Mouse (Mus musculus): Measurements from ENCODE around the gene Nrxn3. TPM values are rescaled to one million over a fixed set of nuclear protein-coding genes. Genes with fewer than 3 reads are reported as not detected.

Gene Nrxn3
- polyA plus RNA-seq, 1 experiment from 2014 or later: 3.5 TPM

- H3K27me3 ChIP-seq (ENCODE audit: control insufficient read depth, insufficient read depth, low read length): no peaks in the 10 kb centered on the region
- H3K9ac ChIP-seq (replicated peaks; ENCODE audit: low read length): no peak overlapping the region
- WGBS: 38% methylated on average over 2 of the region's 2 CpGs
- ATAC-seq (replicated peaks; ENCODE audit: insufficient number of reproducible peaks, low FRiP score, low TSS enrichment, low read depth): peak; percentile 72
- no peaks in the 10 kb centered on the region for H3K9me3 ChIP-seq (replicated peaks; ENCODE audit: control insufficient read depth, low read length)
- H3K27ac ChIP-seq (replicated peaks; ENCODE audit: low read depth, low read length): no peak overlapping the region
- H3K36me3 ChIP-seq (replicated peaks; ENCODE audit: control insufficient read depth, insufficient read depth, low read depth, low read length): no peaks in the 10 kb centered on the region
- H3K4me1 ChIP-seq (ENCODE audit: control insufficient read depth, insufficient read depth, low read length): no peaks in the 10 kb centered on the region
- no peak overlapping the region for H3K4me3 ChIP-seq (ENCODE audit: low read depth, low read length)
- no peak overlapping the region for H3K4me2 ChIP-seq (ENCODE audit: low read depth, low read length)
- DNase-seq (ENCODE audit: low spot score): peak; percentile 88
Measured at GRCm38 (mm10) chr12:89505121-89505764, 782.6 kb downstream of the Nrxn3 start.

GRCm38 (mm10) chr12:89508970-89509369, 786.3 kb downstream of the Nrxn3 start:
- Histone ChIP-seq H3K36me3 (replicated peaks; ENCODE audit: control insufficient read depth, insufficient read depth, low read depth, low read length) (no peaks in the 10 kb centered on the region), H3K4me3 (ENCODE audit: low read depth, low read length) (no peak overlapping the region), H3K27ac (replicated peaks; ENCODE audit: low read depth, low read length) (no peak overlapping the region), H3K9me3 (replicated peaks; ENCODE audit: control insufficient read depth, low read length) (no peaks in the 10 kb centered on the region), H3K27me3 (ENCODE audit: control insufficient read depth, insufficient read depth, low read length) (no peaks in the 10 kb centered on the region), H3K4me2 (ENCODE audit: low read depth, low read length) (no peak overlapping the region), H3K9ac (replicated peaks; ENCODE audit: low read length) (no peak overlapping the region), H3K4me1 (ENCODE audit: control insufficient read depth, insufficient read depth, low read length) (no peaks in the 10 kb centered on the region)
- DNase-seq (ENCODE audit: low spot score) (no peak), ATAC-seq (replicated peaks; ENCODE audit: insufficient number of reproducible peaks, low FRiP score, low TSS enrichment, low read depth) (no peak)

GRCm38 (mm10) chr12:89513759-89514158, 791.1 kb downstream of the Nrxn3 start:
- Histone ChIP-seq H3K4me3 (ENCODE audit: low read depth, low read length) (no peak overlapping the region), H3K4me1 (ENCODE audit: control insufficient read depth, insufficient read depth, low read length) (no peaks in the 10 kb centered on the region), H3K9ac (replicated peaks; ENCODE audit: low read length) (no peak overlapping the region), H3K4me2 (ENCODE audit: low read depth, low read length) (no peak overlapping the region), H3K27ac (replicated peaks; ENCODE audit: low read depth, low read length) (no peak overlapping the region), H3K9me3 (replicated peaks; ENCODE audit: control insufficient read depth, low read length) (no peaks in the 10 kb centered on the region), H3K27me3 (ENCODE audit: control insufficient read depth, insufficient read depth, low read length) (no peaks in the 10 kb centered on the region), H3K36me3 (replicated peaks; ENCODE audit: control insufficient read depth, insufficient read depth, low read depth, low read length) (no peaks in the 10 kb centered on the region)
- peak; percentile 86 for DNase-seq (ENCODE audit: low spot score)
- ATAC-seq (replicated peaks; ENCODE audit: insufficient number of reproducible peaks, low FRiP score, low TSS enrichment, low read depth): no peak
- 43% methylated on average over 7 of the region's 7 CpGs for WGBS

- Histone ChIP-seq H3K4me1 (ENCODE audit: control insufficient read depth, insufficient read depth, low read length) (no peaks in the 10 kb centered on the region), H3K27me3 (ENCODE audit: control insufficient read depth, insufficient read depth, low read length) (no peaks in the 10 kb centered on the region), H3K27ac (replicated peaks; ENCODE audit: low read depth, low read length) (no peak overlapping the region), H3K9me3 (replicated peaks; ENCODE audit: control insufficient read depth, low read length) (no peaks in the 10 kb centered on the region), H3K9ac (replicated peaks; ENCODE audit: low read length) (no peak overlapping the region), H3K4me2 (ENCODE audit: low read depth, low read length) (no peak overlapping the region), H3K4me3 (ENCODE audit: low read depth, low read length) (no peak overlapping the region), H3K36me3 (replicated peaks; ENCODE audit: control insufficient read depth, insufficient read depth, low read depth, low read length) (no peaks in the 10 kb centered on the region)
- DNase-seq (ENCODE audit: low spot score) (no peak), ATAC-seq (replicated peaks; ENCODE audit: insufficient number of reproducible peaks, low FRiP score, low TSS enrichment, low read depth) (no peak)
- 70% methylated on average over 6 of the region's 6 CpGs for WGBS
Measured at GRCm38 (mm10) chr12:89516046-89516445, 793.4 kb downstream of the Nrxn3 start.

GRCm38 (mm10) chr12:89530679-89531350, 808.1 kb downstream of the Nrxn3 start:
- DNase-seq (ENCODE audit: low spot score) (peak; percentile 57), ATAC-seq (replicated peaks; ENCODE audit: insufficient number of reproducible peaks, low FRiP score, low TSS enrichment, low read depth) (peak; percentile 62; the same call in 1 of the 2 replicates)
- no peaks in the 10 kb centered on the region for H3K36me3 ChIP-seq (replicated peaks; ENCODE audit: control insufficient read depth, insufficient read depth, low read depth, low read length)
- H3K9me3 ChIP-seq (replicated peaks; ENCODE audit: control insufficient read depth, low read length): no peaks in the 10 kb centered on the region
- H3K9ac ChIP-seq (replicated peaks; ENCODE audit: low read length): no peak overlapping the region
- H3K27ac ChIP-seq (replicated peaks; ENCODE audit: low read depth, low read length): no peak overlapping the region
- 14% methylated on average over 4 of the region's 4 CpGs for WGBS
- no peaks in the 10 kb centered on the region for H3K27me3 ChIP-seq (ENCODE audit: control insufficient read depth, insufficient read depth, low read length)
- no peak overlapping the region for H3K4me3 ChIP-seq (ENCODE audit: low read depth, low read length)
- no peaks in the 10 kb centered on the region for H3K4me1 ChIP-seq (ENCODE audit: control insufficient read depth, insufficient read depth, low read length)
- no peak overlapping the region for H3K4me2 ChIP-seq (ENCODE audit: low read depth, low read length)

- WGBS: 88% methylated on average over 2 of the region's 2 CpGs
- Histone ChIP-seq H3K27ac (replicated peaks; ENCODE audit: low read depth, low read length) (no peak overlapping the region), H3K4me3 (ENCODE audit: low read depth, low read length) (no peak overlapping the region), H3K4me1 (ENCODE audit: control insufficient read depth, insufficient read depth, low read length) (no peaks in the 10 kb centered on the region), H3K27me3 (ENCODE audit: control insufficient read depth, insufficient read depth, low read length) (no peaks in the 10 kb centered on the region), H3K9me3 (replicated peaks; ENCODE audit: control insufficient read depth, low read length) (no peaks in the 10 kb centered on the region), H3K36me3 (replicated peaks; ENCODE audit: control insufficient read depth, insufficient read depth, low read depth, low read length) (no peaks in the 10 kb centered on the region), H3K9ac (replicated peaks; ENCODE audit: low read length) (no peak overlapping the region), H3K4me2 (ENCODE audit: low read depth, low read length) (no peak overlapping the region)
- DNase-seq (ENCODE audit: low spot score) (no peak), ATAC-seq (replicated peaks; ENCODE audit: insufficient number of reproducible peaks, low FRiP score, low TSS enrichment, low read depth) (no peak)
Measured at GRCm38 (mm10) chr12:89551291-89551690, 828.6 kb downstream of the Nrxn3 start.

GRCm38 (mm10) chr12:89553223-89553880, 830.7 kb downstream of the Nrxn3 start:
- no peaks in the 10 kb centered on the region for H3K27me3 ChIP-seq (ENCODE audit: control insufficient read depth, insufficient read depth, low read length)
- no peak overlapping the region for H3K4me2 ChIP-seq (ENCODE audit: low read depth, low read length)
- no peak for ATAC-seq (replicated peaks; ENCODE audit: insufficient number of reproducible peaks, low FRiP score, low TSS enrichment, low read depth)
- no peaks in the 10 kb centered on the region for H3K9me3 ChIP-seq (replicated peaks; ENCODE audit: control insufficient read depth, low read length)
- no peak overlapping the region for H3K9ac ChIP-seq (replicated peaks; ENCODE audit: low read length)
- no peak overlapping the region for H3K4me3 ChIP-seq (ENCODE audit: low read depth, low read length)
- 65% methylated on average over 4 of the region's 4 CpGs for WGBS
- no peak for DNase-seq (ENCODE audit: low spot score)
- no peak overlapping the region for H3K27ac ChIP-seq (replicated peaks; ENCODE audit: low read depth, low read length)
- H3K36me3 ChIP-seq (replicated peaks; ENCODE audit: control insufficient read depth, insufficient read depth, low read depth, low read length): no peaks in the 10 kb centered on the region
- H3K4me1 ChIP-seq (ENCODE audit: control insufficient read depth, insufficient read depth, low read length): no peaks in the 10 kb centered on the region

- 86% methylated on average over 2 of the region's 2 CpGs for WGBS
- Histone ChIP-seq H3K27ac (replicated peaks; ENCODE audit: low read depth, low read length) (no peak overlapping the region), H3K27me3 (ENCODE audit: control insufficient read depth, insufficient read depth, low read length) (no peaks in the 10 kb centered on the region), H3K4me2 (ENCODE audit: low read depth, low read length) (no peak overlapping the region), H3K4me1 (ENCODE audit: control insufficient read depth, insufficient read depth, low read length) (no peaks in the 10 kb centered on the region), H3K36me3 (replicated peaks; ENCODE audit: control insufficient read depth, insufficient read depth, low read depth, low read length) (no peaks in the 10 kb centered on the region), H3K9me3 (replicated peaks; ENCODE audit: control insufficient read depth, low read length) (no peaks in the 10 kb centered on the region), H3K9ac (replicated peaks; ENCODE audit: low read length) (no peak overlapping the region), H3K4me3 (ENCODE audit: low read depth, low read length) (no peak overlapping the region)
- no peak for DNase-seq (ENCODE audit: low spot score)
- no peak for ATAC-seq (replicated peaks; ENCODE audit: insufficient number of reproducible peaks, low FRiP score, low TSS enrichment, low read depth)
Measured at GRCm38 (mm10) chr12:89554171-89554570, 831.5 kb downstream of the Nrxn3 start.
